Mouse (Mus musculus) kidney, adult 18-20 months (tissue): Measurements from ENCODE around the gene Cdk14.

Source experiments
- DNase-seq: peaks from one replicate; pipeline ENCODE4 v3.0.0; 2021

Gene Cdk14

DNA sequence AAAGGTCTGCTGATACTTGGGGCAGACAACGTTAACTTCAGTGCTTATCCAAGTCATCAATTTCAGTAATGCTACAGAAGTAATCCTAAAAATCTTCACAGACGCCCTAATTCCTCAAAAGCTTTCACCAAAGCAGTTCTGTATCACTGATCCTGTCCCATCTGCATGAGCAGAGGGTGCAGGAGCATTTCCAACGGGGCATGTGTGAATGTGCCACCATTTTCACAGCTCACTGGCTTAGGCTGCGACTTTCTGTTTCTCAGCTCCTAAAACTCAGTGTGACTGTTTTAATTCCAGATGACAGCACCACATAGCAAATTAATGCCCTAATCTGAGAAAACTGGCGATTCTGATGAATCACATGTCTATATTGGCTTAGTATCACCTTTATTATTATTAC lies 375.8 kb downstream of the Cdk14 start:
- DNase-seq: no peak

DNA sequence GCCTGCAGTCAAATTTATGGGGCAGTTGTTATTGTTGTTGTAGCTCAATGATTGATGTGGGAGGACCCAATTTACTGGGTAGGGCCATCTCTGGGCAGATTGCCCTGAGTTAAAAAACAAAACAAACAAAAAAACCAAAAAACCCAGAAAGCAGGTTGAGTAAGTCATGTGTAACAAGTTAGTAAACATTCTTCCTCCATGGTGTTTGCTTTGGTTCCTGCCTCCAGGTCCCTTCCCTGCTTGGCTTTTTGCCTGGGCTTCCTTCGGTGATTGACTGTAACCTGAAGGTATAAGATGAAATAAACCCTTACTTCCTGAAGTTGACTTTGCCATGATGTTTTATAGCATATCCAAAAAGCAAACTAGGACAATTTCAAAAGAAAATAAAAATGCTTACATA lies 377.4 kb downstream of the Cdk14 start:
- no peak for DNase-seq

DNA sequence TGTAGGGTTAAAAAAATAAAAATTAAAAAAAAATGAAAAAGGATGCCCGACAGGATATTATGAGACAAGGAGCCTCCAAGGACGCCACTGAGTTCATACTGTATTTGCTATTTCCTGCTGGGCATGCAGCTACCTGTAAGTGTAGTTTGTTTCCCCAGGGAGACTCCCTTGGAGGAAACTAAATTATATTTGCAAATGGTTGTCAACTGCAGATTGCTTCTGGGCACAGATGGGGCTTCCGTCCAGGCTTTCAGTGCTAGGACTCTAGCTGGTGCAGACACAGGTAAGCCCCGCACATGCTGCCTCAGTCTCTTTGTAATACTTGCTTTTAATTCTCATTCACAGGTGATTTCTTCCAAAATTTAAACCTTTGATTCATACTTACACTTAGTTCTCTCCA lies 378.6 kb downstream of the Cdk14 start:
- DNase-seq: no peak

DNA sequence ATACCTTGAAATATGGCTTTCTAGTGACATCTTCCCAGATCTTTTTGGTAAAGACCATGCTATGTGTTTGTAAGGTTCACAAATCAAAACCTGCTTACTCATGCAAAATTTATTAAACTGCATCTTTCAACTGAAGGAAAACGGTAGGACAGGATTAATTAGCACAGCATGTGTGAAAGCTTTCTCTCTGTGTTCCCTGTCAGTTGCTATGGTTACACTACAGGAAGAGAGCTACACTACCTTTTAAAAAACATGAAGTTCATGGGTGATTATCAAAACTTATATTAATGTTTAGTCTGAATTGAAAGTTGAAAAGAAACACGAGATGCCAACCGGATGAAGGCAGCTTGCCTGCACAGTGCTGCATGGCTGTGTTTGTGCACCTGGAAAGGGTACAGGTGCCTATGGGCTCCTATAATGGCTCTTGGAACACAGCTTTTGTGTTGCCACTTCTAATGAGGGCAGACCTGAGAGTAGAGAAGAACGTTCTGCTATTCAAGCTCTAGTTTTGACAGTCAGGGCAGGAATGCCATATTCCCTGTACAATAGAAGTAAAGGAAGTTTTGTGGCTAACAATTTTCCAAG lies 380.3 kb downstream of the Cdk14 start:
- no peak for DNase-seq

DNA sequence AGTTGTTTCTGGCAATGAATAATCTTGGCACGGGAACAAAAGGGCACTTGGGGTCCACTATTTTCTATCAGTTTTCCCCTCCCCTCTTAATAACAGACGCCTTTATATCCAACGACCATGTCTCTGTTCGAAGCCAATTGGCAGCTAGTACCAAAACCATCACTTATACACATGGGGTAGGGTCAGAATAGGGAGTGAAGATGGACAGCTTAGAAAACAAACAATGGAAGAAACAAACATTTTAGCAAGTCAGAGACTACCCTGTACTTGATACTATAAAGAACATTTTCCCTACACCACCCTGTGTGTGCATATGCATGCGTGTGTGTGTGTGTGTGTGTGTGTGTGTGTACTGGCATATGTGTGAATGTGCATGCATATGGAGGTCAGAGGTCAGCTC lies 386.7 kb downstream of the Cdk14 start:
- DNase-seq: no peak

DNA sequence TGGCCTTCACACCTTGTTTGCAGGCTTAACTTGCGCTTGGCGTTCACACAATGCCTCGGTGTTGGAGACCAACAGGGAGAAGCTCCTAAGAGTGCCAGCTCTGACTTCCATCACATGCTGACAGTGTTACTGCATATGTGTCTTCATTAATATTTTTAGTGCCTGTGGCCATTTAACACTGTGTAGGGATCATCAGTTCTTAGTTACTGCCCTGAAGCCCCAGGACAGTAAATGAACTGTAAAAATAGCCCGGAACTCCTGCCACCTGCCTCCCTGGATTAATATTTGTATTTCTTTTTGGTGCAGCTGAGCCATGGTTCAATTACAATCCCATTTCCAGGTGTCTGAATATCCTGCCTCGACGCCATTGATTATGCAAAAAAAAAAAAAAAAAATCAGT lies 387.3 kb downstream of the Cdk14 start:
- no peak for DNase-seq

DNA sequence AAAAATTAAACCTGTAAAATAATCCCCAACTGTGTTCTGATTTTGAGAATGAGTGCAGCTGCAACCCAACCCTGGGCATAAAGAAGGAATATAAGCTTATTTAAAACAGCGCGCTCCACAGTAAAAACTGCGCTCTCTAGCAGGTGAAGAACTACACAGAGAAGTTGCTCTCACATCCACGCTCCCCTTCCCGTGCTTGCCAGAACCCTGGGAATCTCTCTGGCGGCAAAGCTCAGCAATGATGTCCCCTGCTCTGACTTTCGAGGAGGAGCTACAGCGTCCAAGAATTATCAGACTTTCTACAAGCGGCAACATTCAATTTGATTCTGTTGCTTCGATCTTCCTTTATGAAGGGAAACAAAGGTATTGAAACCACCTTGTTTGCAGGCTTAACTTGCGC lies 387.7 kb downstream of the Cdk14 start:
- no peak for DNase-seq

DNA sequence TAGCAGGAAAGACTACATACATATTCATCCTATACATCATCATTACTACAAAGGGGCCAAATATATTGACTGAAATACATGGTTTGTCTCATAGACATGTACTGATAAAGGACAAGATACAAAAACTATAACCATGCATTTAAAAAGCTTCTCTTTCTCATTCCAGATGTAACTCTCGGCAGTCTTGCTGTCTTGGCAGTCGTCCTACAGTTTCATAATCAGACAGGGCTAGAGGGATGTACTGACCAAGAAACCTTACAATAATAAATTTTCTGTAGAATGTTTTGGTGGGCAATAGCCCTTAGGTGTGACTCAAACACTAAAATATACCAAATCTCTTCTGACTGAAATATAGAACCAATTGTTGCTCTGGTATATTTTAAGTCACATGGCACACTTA lies 389.7 kb downstream of the Cdk14 start:
- DNase-seq: no peak

DNA sequence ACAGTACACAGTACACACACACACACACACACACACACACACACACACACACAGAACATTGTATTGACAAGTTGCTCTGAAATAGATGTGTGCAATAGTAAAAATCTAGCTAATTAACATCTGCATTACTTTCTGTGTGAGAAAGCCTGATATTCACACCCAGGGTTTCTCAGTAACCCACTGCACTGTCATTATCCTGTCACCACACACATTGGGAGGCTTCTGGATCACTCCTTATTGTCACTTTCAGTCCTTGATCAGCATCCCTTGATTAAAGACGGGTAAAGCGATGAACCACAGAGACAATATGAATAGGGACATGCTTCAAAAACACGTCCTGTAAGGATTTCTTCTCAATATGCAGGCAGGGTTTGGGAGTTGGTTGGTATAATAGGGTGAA lies 401.2 kb downstream of the Cdk14 start:
- DNase-seq: no peak

DNA sequence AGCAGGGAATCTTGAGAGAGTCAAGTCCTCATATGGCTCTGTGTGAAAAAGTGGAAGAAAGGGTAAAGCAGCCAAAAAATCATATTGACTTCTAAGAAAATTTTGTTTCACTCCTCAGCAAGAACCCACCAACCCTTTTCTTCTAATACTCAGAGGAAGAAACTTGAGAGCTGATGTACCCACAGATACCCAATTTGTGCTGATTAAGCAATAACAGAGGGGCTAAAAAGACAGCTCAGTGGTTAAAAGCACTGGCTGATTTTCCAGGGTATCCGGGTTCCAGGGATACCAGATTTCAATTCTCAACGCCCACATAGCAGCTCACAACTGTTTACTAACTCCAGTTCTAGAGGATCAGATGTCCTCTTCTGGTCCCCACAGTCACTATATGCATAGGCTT lies 401.9 kb downstream of the Cdk14 start:
- no peak for DNase-seq

DNA sequence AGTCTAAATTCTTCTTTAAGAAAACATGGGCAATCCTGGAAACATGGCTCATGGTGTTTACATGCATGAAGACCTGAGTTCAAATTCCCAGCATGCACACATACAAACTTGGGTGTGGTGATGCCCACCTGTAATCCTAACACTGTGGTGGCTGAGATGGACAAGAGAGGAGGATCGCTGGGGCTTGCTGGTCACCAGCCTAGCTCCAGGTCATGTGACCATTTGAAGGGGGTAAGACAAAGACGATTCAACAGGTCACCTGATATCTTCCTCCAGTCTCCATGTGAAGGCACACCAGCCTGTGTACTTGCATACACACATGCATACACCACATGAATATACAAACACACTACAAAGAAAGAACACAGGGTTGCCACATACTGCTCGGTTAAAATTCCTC lies 406.3 kb downstream of the Cdk14 start:
- DNase-seq: no peak

DNA sequence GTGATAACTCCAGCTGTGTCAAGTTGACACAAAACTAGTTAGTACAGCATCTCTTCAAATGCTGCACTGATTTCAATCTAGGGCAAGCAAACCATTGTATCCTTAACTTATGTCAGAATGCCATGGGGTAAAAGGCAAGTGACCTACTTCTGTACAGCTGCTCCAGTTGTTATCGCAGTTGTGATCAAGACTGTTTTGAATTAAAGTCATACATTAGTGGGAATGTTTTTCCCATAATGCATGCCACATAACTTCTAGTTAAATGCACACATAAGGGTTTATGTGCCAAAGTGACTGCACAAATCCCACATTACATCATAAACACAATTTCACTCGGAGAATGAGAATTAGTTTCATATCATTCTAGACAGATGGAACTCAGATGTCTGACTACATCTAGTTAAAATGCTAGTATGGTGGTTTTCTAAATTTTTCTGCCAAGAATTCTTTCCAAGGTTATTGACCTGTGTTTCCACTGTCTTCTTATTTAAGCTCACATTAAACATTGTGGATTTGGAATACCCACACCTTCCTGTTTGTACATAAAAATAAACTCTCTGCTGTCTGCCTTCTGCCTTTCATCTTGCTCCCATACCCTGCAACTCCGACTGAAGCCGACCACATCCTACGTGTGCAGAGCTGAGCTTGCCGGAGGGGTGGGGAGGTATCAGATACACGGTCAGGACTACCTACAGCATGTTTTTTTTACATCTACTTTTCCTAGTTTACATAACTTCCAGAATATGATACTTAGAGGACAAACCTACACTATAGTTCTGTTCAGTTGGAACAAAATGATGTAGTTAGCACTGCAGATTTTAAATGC lies 407.4 kb downstream of the Cdk14 start:
- no peak for DNase-seq

DNA sequence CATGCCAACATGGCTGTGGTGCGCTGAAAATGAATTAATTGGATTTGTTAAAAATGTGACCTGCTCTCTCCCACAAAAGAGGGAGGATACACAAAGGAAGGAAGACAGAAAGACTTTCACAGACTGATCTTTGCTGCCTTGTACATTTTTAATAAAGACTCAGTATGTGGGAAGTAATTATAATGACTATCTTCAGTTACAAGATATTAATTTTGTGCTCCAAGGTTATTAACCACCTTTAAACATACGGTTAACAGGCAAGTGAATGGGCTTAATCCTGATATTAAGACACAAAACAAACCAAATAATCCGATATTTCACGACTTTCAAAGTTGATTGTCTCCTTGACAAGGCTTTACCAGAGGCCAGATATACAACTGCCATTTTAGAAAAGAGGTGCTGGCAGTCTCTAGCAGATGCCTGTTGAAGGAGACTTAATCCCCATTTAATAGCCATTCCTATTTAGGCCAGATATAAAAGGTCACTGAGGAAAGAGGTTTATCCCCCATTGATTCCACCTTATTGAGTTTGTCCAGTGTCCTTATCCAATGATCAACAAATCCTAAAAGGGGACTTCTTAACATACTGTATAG lies 411.9 kb downstream of the Cdk14 start:
- DNase-seq: no peak

DNA sequence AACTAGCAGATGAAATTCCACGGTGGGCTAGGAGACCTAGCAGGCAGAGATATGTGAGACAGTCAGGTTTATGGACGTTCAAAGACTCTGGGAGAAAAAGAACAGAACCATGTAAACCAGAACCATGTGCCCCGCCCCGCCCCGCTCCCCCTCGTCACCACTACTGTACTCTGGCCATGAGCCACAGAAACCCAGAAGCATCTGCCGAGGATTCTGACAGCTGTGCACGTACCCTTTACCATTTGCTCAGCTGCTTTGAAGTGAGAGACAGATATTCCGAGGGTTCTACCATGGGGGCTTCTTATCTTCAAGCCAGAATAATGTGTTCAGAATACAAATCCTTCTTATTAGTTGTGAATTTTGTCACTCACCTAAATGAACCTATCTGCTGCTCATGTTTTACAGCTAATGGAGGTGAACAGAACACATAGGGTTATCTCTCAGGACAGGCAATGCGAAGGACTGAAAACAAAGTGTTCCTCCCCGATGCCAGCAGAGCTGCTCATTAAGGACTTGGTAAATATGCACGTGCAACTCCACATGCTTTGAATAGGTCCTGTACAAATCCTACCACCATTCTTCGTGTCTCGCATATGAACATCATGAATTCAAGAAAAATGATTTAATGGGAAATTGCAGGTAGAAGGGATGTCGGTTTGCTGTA lies 412.5 kb downstream of the Cdk14 start:
- no peak for DNase-seq

DNA sequence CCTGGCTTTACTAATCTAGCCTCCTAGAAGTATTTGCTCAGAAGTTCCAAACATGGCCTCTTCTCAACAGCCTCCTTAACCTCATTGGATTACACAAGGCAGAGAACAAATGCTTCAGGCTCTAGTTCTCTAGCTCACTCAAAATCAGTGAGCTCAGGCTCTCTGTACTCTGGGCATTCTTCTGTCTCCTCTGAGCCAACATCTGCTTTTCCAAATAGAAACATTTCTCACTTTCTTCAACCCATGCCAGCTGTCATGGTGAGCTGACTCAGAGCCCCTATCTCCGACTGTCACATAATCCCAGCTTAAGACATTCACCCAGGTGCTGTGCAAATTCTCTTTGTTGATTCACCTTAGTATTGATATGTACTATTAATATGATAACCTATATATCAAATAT lies 414.5 kb downstream of the Cdk14 start:
- DNase-seq: no peak

DNA sequence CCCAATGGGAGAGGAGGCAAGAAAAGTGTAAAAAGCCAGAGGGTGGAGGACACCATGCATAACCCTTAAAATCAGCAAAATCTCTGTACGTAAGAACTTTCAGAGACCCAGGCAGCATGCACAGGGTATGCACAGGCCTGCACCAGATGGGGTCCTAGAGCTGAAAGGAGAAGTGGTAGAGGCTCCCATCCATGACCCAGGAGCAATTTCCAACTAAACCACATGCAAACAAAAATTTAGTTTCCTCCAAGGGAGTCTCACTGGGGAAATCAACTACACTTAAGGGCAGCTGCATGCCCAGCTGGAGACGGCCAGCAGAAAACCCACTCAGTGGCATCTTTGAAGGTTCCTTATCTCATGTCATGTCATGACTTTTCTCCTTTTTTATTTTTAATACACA lies 415.4 kb downstream of the Cdk14 start:
- no peak for DNase-seq

DNA sequence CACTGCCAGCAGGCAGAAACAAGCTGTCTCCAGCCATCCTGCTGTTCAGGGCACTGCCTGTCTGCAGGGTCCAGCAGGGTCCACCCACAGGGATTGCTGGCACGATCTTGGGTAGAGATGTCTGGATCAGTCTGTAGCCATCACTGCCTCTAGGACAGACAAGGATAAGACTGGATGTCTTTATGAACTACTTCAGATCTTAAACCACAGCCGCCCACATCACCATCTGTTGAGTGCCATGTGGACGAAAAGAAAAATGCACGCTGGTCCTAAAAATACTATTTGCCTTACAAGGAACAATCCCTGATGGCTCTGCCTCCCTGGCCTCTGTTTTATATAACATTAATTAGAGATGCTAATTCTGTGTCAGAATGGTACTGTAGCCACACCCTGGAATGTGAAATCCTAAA lies 426.9 kb downstream of the Cdk14 start:
- DNase-seq: no peak

DNA sequence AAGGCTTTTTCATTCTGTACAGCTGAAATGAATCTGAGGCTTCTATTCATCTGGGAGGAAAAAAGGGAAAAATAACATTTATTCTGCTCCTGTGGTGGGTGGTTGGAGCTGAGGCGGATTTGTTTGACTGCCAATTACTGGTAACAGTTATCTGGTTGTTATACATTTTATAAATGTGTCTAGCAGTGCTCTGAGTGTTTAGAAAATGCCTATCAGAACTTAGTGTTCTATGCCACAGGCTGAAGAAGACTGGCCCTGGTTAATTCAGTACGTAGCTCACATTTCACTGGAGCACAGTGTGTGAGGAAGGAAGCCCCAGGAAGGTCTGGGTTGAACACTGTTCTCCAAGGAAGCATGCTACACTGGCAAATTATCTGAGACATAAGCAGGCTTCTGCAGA lies 429.1 kb downstream of the Cdk14 start:
- DNase-seq: no peak

DNA sequence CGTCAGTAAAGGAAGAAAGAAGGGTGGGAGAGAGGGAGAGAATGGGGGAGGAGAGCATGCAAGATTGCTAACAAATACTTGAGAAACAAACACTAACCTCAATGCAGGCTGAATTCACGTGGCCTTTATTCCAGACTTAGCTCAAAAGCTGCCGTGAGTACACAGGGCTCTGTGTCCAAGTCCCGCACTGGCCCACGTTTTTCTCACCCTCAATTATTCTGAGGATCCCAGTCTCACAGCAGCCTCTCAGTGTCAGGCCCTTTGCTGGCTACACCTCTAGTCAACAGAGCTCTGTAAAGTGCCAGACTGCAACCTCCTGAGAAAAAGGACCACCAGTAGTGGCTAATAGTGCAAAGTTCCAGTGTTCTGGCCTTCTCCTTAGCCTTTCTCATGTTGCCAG lies 429.9 kb downstream of the Cdk14 start:
- DNase-seq: no peak

DNA sequence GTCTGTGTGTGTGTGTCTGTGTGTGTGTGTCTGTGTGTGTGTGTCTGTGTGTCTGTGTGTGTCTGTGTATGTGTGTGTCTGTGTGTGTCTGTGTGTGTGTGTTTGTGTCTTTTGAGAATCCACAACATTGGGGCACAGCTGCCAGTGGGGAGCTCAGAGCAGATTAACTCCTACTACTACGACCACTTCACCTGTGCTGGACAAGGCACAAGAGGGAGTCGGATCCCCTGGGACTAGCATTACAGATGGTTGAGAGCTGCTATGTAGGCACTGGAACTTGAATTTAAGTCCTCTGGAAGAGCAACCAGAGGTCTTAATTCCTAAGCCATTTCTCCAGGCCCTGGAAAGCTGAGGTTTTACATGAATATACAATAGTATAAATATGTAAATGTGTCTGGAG lies 433.9 kb downstream of the Cdk14 start:
- no peak for DNase-seq

DNA sequence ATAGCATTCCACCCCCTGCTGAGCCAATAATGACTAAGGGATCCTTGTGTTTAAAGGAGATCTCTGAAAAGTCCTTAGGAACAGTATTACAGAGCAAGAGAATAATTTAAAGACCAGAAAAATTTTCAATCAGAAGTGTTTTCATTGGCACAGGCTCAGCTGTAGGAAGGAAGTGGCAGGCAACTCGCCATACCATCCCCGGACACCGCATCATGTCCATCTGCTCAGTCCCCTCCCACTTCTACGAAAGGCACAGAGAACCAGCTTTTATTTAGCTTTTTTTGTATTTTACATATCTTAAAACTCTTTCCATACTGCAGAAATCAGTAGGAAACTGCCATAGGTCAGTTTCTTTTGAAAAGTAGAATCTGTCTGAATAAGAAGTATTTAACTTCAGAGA lies 440.6 kb downstream of the Cdk14 start:
- DNase-seq: no peak

DNA sequence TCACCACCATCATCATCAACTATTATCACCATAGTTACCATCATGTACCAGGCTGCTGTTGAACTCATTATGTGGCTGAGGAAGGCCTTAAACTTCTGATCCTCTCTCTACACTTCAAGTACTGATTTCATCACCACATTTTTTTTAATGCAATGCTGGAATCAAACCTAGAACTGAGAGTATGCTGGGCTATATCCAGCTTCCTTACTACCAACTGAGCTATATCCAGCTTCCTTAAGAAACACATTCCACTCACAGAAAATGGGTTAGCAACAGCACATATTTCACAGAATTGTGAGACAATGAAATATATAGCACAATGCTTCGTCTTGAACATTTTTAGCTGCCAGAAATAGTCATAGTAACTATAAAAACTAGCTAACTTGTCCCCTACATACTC lies 446.7 kb downstream of the Cdk14 start:
- no peak for DNase-seq

DNA sequence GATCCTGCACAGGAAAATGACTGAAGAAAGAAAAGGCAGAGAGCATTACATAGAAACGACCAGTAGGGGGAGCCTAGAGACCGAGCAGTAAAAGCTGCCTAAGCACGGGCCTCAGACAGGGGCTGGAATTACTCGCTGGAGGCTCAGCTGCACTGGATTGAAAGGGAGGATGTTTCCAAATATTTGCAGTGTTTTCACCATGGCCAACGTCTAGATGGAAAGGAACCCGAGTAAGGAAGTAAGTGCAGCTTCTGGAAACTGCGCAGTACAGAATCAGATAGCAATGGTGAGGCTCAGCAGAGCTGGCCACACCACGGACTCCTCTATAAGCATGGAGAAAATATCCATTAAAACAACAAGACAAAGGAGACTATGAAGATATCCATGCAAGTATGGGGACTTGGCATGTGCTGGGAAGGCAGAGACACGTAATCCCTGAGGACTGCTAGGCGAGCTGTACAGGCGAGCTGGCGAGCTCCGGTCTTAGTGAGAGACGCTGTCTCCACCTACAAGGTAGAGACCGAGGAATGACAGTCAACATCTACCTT lies 458.0 kb downstream of the Cdk14 start:
- DNase-seq: peak; percentile 32

DNA sequence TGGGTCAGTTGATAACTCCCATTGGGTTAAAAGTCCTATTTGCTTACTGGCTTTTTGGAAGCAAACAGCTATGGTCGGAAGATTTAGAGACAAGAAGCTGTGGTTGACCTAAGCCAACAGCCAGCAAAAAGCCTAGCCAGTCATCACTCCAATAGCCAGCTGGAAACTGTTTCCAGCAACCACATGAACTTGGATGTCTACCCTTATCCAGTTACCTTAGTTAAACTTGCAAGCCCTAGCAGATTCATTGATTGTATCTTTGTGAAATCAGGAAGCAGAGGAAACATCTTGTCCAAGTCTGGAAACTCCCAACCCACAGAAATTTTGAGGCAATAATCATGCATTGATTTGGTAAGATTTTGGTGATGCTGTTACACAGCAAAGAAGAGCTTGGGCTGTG lies 458.5 kb downstream of the Cdk14 start:
- DNase-seq: no peak
